Mouse (Mus musculus) mouse trophoblast stem cell (cell line): Measurements from ENCODE around the gene Insl6.

Source experiments
- in situ Hi-C, 2 experiments: fragments of 300-500 bp; cut with MseI, MboI; formaldehyde crosslinking; loops; 2 replicates in 1 of 2; 3 replicates in 1 of 2; pipeline ENCODE4 v1.15.1; 2025

Gene Insl6

DNA sequence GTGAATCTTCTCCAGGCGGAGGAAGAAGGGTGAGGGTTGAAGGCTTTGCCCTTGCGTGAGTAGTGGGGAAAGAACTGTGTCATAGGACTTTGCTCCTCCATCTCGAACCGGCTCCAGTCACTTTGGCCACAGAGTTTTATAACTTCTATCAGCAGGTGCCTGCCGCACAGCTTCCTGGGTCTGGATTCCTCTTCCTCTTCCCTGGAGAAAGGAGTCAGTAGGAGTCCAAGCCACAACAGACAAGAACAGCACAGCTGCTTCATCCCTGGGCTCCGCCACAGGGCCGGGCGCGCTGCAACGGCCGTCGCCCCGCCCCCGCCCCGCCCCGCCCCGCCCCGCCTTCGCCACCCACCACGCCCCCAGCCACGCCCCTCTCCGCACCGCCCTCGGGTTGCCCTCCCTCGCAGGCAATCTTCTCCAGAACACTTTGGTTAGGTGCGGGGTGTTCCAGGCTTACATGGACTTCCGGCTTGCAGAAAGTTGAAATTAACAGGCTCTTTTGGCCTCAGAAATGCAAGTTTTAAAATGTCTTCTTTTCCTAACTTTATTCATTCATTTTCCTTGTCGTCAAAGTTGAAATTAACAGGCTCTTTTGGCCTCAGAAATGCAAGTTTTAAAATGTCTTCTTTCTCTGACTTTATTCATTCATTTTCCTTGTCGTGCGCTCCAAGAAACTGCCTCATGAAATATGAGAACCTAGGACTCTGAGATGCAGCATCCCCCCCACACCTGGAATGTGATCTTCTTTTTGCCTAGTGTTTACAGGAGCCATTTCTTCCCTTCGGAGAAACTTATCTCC lies at the start of gene Insl6:
Gene Insl6, minus strand, starts transcription at position 304 of the 799 bp plus-strand sequence.
- in situ Hi-C loops = no loop called here

DNA sequence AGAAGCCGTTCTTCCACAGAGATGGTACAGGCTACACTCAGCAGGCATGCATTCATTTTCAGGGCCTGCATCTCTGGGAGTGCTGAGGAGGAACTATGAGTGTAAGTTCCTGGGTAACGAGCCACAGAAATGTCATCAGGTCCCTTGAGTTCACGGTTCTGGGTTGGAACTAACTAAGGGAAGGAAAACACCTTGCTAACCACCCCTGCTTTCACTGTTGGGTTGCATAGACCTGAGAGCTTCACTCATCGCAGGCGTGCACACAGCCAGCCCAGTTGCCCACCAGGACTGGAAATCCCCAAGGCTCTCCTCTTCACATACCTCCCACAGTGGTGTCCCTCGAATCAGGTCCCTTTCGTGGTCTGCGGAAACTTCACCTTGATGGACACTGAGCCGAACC lies 49.8 kb upstream of the Insl6 start:
- in situ Hi-C loops = no loop called here

GRCm38 (mm10) chr19:29373438-29373837 lies 48.3 kb upstream of the Insl6 start:
- in situ Hi-C loops = no loop called here

DNA sequence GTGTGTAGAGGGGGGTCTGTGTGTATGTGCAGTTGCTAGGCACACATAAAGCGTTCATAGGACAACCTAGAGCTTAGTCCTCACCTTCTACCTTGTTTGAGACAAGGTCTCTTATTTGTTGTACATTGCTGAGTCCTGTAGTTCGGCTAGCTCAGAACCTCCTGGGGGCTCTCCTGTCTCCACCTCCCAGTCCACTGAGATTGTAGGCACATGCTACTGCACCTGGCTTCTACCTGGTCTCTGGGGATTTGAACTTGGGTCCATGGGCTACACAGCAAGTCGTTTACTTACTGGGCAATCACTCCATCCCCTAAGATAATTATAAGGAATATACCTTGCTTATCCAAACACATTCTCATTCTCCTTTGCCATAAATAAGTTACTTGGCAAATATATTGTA lies 47.5 kb upstream of the Insl6 start:
- in situ Hi-C loops = no loop called here

DNA sequence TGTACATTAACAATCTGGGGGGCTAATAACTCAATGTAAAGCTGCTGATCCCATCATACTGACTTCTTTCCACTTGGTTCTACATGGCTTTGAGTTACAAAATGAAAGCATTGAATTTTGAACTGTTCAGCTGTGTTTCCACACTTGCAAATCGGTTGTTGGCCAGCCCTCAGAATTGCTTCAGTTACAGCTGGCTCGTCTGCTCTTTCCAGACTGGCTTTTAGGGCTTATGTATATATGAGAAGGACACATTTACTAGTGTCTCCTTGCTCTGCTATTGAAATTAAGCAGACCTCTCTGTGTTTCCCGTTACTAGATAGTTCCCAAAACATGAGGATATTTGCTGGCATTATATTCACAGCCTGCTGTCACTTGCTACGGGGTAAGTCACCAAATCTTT lies 47.0 kb upstream of the Insl6 start:
- in situ Hi-C loops = no loop called here

DNA sequence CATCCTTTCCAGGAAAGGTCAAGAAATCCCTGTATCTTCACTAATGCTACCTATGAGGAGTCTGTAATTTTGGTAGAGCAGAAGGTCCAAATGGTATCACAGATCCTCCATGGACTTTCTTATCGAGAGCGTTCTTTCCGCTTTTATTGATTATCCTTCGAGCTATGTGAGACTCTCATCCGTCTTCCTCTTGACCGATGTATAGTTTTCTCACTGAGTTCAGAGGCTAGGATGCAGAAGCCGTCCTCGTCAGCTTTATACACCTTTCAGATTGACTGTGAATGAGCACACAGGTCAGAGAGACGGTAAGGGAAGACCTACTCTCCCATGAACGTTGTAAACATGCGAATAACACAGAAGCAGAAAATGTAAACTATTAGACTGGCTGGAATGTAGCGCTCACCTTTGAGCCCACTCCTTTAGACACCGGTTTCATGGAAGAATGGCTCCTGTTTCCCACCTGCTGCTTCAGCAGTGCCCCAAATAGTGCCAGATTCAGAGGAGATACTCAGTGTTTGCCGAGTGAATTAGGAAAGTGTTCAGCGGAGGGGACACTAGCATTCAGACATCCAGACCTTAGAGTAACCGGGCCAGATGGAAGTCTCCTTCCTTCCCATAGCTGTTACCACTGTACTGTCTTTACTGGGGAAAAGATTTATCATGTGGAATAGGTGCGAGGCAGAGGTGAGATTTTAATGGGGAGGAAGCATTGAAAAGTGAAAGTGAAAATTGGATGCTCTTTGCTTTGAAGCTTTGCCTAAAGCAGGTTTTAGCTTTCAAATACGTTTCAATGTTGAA lies 46.3 kb upstream of the Insl6 start:
- in situ Hi-C loops = no loop called here

DNA sequence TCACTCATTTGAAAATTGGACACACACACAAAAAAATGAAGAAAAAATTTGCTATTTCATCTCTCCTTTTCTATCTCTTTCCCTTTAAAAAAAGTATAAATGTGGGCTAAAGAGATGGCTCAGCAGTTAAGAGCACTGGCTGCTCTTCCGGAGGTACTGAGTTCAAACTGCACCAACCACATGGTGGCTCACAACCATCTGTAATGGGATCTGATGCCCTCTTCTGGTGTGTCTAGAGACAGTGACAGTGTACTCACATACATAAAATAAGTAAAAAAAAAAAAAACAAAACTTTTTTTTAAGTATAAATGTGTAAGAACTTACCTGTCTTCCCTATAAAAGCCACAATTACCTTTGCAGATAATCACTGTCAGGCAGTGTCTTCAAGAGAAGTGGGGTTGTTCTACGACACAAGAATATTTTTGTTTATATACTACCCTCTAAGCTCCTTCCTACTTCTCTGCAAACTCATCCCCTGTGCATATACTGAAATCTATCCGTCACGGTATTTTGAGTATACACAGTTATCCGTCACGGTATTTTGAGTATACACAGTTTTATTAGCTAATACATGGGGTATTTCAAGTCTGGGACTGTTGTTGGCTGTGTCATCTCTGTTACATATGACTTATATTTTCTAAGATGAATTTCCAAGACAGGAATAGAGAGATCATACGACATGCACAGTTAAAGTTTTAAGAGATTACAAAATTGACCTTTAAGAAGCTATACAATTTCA lies 45.6 kb upstream of the Insl6 start:
- in situ Hi-C loops = no loop called here

GRCm38 (mm10) chr19:29370112-29370511 lies 45.0 kb upstream of the Insl6 start:
- in situ Hi-C loops = no loop called here

- in situ Hi-C loops = loop anchor here (10.0 kb wide), 1 partner anchor 126 kb away; no protein-coding TSS in a partner anchor
Observed at GRCm38 (mm10) chr19:29368671-29369309, 43.6 kb upstream of the Insl6 start.

DNA sequence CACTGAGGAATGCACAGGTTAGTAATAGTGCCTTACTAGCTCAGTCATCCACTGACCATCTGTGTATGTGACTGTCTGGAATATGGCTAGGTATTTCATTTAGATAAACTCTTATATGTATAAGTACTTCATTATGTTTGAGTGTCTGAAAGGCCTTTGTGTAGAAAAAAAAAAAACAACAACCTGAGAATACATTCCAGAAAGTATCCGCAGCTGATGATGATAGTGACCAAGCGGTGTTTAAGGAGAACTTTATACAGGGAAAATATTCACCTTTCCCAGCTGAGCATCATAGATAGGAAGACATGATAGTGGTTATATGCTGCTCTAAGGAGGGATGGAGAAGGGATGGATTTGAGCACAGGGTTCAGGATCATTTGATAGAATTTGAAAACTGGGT lies 42.9 kb upstream of the Insl6 start:
- in situ Hi-C loops = loop anchor here (10.0 kb wide), 1 partner anchor 127 kb away; no protein-coding TSS in a partner anchor

- in situ Hi-C loops = loop anchor here (10.0 kb wide), 1 partner anchor 128 kb away; no protein-coding TSS in a partner anchor
Observed at GRCm38 (mm10) chr19:29366969-29367622, 41.9 kb upstream of the Insl6 start, which contains the start of the genes Plgrkt and Cd274. Gene Plgrkt, minus strand, starts transcription at chr19:29367390. Gene Cd274, plus strand, starts transcription at chr19:29367455.

- in situ Hi-C loops = loop anchor here (10.0 kb wide), 1 partner anchor 128 kb away; no protein-coding TSS in a partner anchor
Observed at GRCm38 (mm10) chr19:29366226-29366968, 41.2 kb upstream of the Insl6 start.

GRCm38 (mm10) chr19:29365105-29365504 lies 39.9 kb upstream of the Insl6 start:
- in situ Hi-C loops = loop anchor here (10.0 kb wide), 1 partner anchor 130 kb away; no protein-coding TSS in a partner anchor

DNA sequence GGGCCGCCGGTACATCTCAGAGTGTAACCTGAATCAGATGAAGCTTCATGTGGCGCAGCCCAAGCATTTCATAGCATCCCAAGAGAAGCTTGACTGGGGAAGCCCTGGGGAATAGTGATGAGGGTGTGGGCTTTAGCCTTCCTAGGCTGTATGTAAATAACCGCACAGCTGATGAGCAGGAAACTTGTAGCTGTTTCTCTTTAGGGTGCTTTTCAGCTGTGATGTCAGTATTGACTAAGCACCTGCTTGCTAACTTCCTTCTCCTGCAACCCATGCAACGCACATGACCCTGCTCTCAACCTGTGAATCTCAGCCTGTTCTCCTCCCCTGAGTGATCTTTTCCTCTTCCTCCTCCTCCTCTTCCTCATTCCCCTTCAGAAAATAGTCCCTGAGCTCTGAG lies 38.9 kb upstream of the Insl6 start:
- in situ Hi-C loops = loop anchor here (10.0 kb wide), 1 partner anchor 131 kb away; no protein-coding TSS in a partner anchor

GRCm38 (mm10) chr19:29363557-29363956 lies 38.4 kb upstream of the Insl6 start:
- in situ Hi-C loops = loop anchor here (10.0 kb wide), 1 partner anchor 131 kb away; no protein-coding TSS in a partner anchor

DNA sequence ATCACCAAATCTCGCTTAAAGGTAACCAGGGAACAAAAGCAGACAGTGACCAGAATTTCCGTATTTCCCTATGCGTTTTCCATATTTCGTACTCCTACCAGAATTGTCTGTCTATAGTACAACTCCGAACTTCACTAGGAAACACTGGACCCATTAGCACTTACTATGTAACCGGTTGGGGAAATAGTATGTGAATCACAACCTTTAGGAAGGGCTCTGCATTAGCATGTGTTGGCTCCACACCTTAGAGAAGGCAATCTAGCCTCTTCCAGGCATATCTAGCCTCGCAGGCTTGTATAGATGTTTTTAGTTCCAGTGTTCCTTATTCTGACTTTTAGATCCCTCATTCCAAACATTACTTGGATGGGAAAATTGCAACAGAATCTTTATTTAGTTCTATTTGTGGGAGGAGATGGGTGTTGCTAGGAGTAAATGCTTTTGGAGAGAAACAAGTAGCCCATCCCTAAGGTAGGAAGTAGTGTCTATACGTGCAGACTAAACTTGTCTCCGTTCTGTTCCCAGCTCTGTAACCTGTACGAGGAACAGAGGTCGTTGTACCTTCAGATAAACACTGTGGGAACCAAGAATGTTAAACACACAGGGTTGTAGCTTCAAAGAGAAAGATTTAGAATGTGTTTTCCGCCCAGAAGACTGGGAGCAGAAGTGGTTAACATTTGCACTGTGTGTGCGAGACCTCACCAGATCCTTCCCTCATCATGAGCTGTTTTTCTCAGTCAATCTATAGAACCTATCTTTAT lies 37.2 kb upstream of the Insl6 start:
- in situ Hi-C loops = loop anchor here (10.0 kb wide), 1 partner anchor 132 kb away; no protein-coding TSS in a partner anchor

GRCm38 (mm10) chr19:29361468-29362130 lies 36.4 kb upstream of the Insl6 start:
- in situ Hi-C loops = loop anchor here (10.0 kb wide), 1 partner anchor 133 kb away; no protein-coding TSS in a partner anchor

- in situ Hi-C loops = loop anchor here (10.0 kb wide), 1 partner anchor 135 kb away; no protein-coding TSS in a partner anchor
Observed at GRCm38 (mm10) chr19:29360251-29360650, 35.1 kb upstream of the Insl6 start.
